Mouse (Mus musculus) heart, adult 2 months (tissue): ENCODE measurements around the gene Nms. TPM values are rescaled to one million over a fixed set of nuclear protein-coding genes. Genes with fewer than 3 reads are reported as not detected.

Experiments used
- DNase-seq, 2 experiments: peaks; one replicate each; pipeline ENCODE4 v3.0.0; 2021
- H3K27ac ChIP-seq: fragments of 200-600 bp; 2 replicates; pipeline ENCODE4 v1.8.1; 2022
- H3K27me3 ChIP-seq: fragments of 200-500 bp; 2 replicates; pipeline ENCODE4 v1.6.1; 2012; ENCODE audit warnings: mild to moderate bottlenecking, low read length, inconsistent platforms, mixed read lengths; ENCODE audit not compliant: control insufficient read depth, insufficient read depth
- H3K36me3 ChIP-seq: fragments of 200-500 bp; 2 replicates; pipeline ENCODE4 v1.6.1; 2012; ENCODE audit warnings: low read length, inconsistent platforms; ENCODE audit not compliant: control insufficient read depth, insufficient read depth
- H3K4me1 ChIP-seq: fragments of 200-500 bp; 2 replicates; pipeline ENCODE4 v1.6.1; 2011; ENCODE audit warnings: low read length; ENCODE audit not compliant: control insufficient read depth, insufficient read depth
- H3K4me3 ChIP-seq: fragments of 200-600 bp; 2 replicates; pipeline ENCODE4 v1.8.1; 2022
- H3K79me2 ChIP-seq: fragments of 200-500 bp; replicated peaks from 2 replicates; pipeline ENCODE4 v1.6.1; 2012; ENCODE audit warnings: mild to moderate bottlenecking, inconsistent platforms, low read length, moderate library complexity, mixed read lengths; ENCODE audit not compliant: control insufficient read depth, insufficient read depth
- H3K9ac ChIP-seq: fragments of 200-500 bp; 2 replicates; pipeline ENCODE4 v1.6.1; 2012; ENCODE audit warnings: low read depth, mild to moderate bottlenecking, control low read depth, inconsistent platforms, low read length, mixed read lengths
- CTCF ChIP-seq: fragments of 200-600 bp; IDR thresholded peaks from 2 replicates; pipeline ENCODE4 v1.8.1; 2022; ENCODE audit warnings: antibody characterized with exemption, mild to moderate bottlenecking, moderate library complexity
- EP300 ChIP-seq: fragments of 200-500 bp; IDR thresholded peaks from 2 replicates; pipeline ENCODE4 v1.6.1; 2011; ENCODE audit warnings: low read depth, low read length, control low read depth; ENCODE audit not compliant: insufficient read depth
- POLR2A ChIP-seq: fragments of 200-500 bp; IDR thresholded peaks from 2 replicates; pipeline ENCODE4 v1.6.1; 2011; ENCODE audit warnings: mild to moderate bottlenecking, low read depth, low read length, control low read depth; ENCODE audit not compliant: insufficient read depth
- WGBS: fragments of 180-500 bp; shearing (Covaris S2); methylation state at CpG from one replicate; pipeline ENCODE4 v1.1.7; 2018; 5-methylcytosine and 5-hydroxymethylcytosine counted together
- intact Hi-C: fragments of 180-260 bp; cut with DNase I; formaldehyde crosslinking; loops from one replicate; pipeline ENCODE4 v1.15.1; 2025
- polyA plus RNA-seq: library from polyadenylated mRNA; depleted of rRNA; stranded (reverse); fragments of >200 nt; gene quantifications from 2 replicates; pipeline ENCODE4 v1.2.3, GENCODE M21; 2012
- total RNA-seq, 2 experiments: library from RNA; stranded (reverse); gene quantifications; 2 replicates each; pipeline ENCODE4 v1.2.3; 2021

Nms gene
- total and polyA plus RNA-seq, 3 experiments, result not detected

DNA sequence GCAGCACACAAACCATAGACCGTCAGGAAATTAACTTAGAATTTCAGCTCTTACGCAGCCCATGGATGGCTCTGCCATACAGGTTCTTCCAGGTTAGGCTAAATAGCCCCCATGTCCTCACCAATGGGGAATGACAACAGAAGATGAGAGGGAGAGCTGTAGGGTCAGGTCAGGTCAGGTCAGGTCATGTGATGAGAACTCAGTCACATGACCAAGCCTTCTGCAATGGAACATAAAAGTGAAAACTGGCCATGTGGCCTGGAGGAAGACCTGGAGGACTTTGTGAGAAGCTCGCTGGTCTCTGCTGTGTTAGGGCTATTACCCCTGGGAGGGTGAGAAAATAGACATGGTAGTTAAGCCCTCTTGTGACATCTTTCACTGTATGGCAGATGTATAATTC lies 17.5 kb downstream of the Nms start:
- no peak for DNase-seq
- TF ChIP-seq POLR2A (no peak), CTCF (no peak), EP300 (no peak)

DNA sequence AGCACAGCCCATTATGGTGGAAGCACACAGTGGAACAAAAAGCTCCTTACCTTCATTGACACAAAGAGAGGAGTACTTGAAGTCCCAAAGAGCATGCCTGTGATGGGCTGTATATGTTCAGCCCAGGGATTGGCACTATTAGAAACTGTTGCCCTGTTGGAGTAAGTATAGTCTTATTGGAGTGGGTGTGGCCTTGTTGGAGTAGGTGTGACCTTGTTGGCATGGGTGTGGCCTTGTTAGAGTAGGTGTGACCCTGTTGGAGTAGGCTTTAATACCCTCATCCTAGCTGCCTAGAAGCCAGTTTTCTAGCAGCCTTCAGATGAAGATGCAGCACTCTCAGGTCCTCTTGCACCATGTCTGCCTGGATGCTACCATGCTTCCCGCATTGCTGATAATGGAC lies 30.2 kb downstream of the Nms start:
- Histone ChIP-seq H3K36me3 (no peaks in the 10 kb centered on the region), H3K9ac (no peak overlapping the region), H3K27ac (no peak overlapping the region), H3K4me3 (no peak overlapping the region), H3K27me3 (no peaks in the 10 kb centered on the region), H3K4me1 (no peaks in the 10 kb centered on the region), H3K79me2 (no peaks in the 10 kb centered on the region)
- TF ChIP-seq EP300 (no peak), POLR2A (no peak), CTCF (no peak)
- DNase-seq, result no peak
- intact Hi-C loops, result no loop called here
- 94% methylated on average over 1 of the region's 1 CpGs for WGBS

More for the DNA sequence above, 17.5 kb downstream of the Nms start:
- H3K4me3 ChIP-seq, result no peak overlapping the region
- H3K36me3 ChIP-seq, result no peaks in the 10 kb centered on the region
- intact Hi-C loops, result no loop called here
- H3K79me2 ChIP-seq, result no peaks in the 10 kb centered on the region
- WGBS, result 91% methylated on average over 3 of the region's 3 CpGs
- H3K9ac ChIP-seq, result no peak overlapping the region
- no peak overlapping the region for H3K27ac ChIP-seq
- no peaks in the 10 kb centered on the region for H3K4me1 ChIP-seq
- no peaks in the 10 kb centered on the region for H3K27me3 ChIP-seq

DNA sequence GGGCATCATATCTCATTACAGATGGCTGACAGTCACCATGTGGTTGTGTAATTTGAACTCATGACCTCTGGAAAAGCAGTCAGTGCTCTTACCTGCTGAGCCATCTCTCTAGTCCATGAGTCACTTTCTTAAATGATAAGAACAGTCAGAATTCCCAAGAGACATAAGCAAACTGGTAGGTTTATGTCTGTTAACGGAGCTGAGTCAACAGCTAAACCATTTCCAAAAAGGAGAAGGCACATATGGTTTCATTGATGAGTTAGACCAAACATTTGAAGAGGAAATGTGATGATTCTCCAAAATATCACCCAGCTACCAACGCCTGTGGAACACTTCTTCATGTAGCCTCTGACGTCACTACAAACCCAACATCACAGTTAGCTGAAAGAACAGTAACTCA lies 32.8 kb downstream of the Nms start:
- no peak for TF ChIP-seq POLR2A
- TF ChIP-seq EP300, result no peak
- no peak for TF ChIP-seq CTCF
- no peak overlapping the region for H3K9ac ChIP-seq
- WGBS, result 65% methylated on average over 3 of the region's 3 CpGs
- H3K27me3 ChIP-seq, result no peaks in the 10 kb centered on the region
- H3K4me1 ChIP-seq, result no peaks in the 10 kb centered on the region
- H3K79me2 ChIP-seq, result no peaks in the 10 kb centered on the region
- DNase-seq, result no peak
- no peak overlapping the region for H3K27ac ChIP-seq
- no peaks in the 10 kb centered on the region for H3K36me3 ChIP-seq
- H3K4me3 ChIP-seq, result no peak overlapping the region
- intact Hi-C loops, result no loop called here

DNA sequence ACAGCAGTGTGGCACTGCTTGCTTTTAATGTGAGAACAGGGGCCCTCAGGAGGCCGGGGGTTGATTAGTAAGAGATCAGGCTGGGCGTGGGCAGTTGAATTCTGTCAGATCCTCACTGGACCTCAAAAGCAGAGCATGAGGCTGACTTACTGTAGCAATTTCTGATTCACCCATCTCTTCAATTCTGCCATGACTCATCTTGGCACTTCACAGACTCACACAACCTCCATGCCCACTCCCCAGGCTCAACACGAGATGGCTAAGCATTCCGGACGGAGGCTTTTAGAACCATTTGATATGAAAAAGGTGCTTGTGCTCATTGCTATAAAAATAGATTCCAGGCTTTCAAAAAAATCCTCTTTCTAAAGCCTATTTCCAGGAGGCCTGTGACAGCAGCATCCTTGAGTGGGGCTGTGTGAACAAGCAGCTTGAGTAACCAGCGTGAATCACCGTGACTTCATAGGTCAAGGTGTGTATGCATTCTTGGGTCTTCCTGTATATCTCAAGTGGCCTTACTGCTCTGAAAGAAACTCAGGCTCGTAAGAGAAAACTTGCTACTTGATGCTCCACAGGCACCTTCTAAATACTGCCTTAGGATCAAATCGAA lies 34.1 kb downstream of the Nms start:
- Histone ChIP-seq H3K4me1 (no peaks in the 10 kb centered on the region), H3K9ac (no peak overlapping the region), H3K4me3 (no peak overlapping the region), H3K36me3 (no peaks in the 10 kb centered on the region), H3K27me3 (no peaks in the 10 kb centered on the region), H3K79me2 (no peaks in the 10 kb centered on the region), H3K27ac (no peak overlapping the region)
- TF ChIP-seq EP300 (no peak), POLR2A (no peak), CTCF (no peak)
- intact Hi-C loops, result no loop called here
- WGBS, result 82% methylated on average over 9 of the region's 9 CpGs
- DNase-seq, result no peak

DNA sequence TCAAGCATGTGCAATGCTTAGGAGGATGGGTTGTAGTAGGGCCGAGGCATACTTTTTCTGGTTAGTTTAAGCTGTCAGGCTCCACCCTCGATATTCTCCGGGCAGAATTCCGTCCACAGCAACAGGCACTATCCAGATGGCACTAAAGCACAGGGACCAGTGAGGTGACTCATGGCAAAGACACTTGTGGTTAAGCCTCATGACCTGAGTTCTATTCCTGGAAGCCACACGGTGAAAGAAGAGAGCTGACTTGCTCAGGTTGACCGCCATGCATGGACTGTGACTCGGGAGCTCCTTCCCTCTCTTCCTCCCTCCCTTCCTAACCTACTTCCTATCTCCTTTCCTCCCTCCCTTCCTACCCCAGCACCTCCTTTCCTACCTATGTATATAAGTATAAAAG lies 41.0 kb downstream of the Nms start:
- intact Hi-C loops, result no loop called here
- H3K9ac ChIP-seq, result no peak overlapping the region
- no peak overlapping the region for H3K4me3 ChIP-seq

DNA sequence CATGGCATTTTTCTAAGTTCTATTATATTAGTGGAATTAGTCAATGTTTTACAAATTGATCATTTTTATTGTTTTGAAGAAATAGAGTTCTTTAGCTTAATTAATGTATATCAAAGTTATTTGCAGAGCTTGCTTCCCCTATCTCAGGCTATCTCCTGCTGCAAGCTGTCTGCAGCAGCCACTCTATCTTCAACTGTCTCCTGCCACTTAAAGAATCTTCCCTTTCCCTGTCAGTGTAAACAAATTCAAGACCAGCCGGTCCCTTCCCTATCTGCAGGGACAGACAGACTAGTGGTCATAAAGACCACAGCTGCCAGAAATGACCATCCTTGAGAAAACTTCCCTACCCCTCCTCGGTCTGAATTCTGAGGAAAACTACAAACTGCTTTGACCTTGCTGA lies 44.9 kb downstream of the Nms start:
- Histone ChIP-seq H3K79me2 (no peaks in the 10 kb centered on the region), H3K27me3 (no peaks in the 10 kb centered on the region), H3K27ac (no peak overlapping the region), H3K4me3 (no peak overlapping the region), H3K9ac (no peak overlapping the region), H3K36me3 (no peaks in the 10 kb centered on the region), H3K4me1 (peaks cover 4% of the 10 kb centered on the region)
- 35% methylated on average over 2 of the region's 2 CpGs for WGBS
- DNase-seq, result no peak
- no peak for TF ChIP-seq POLR2A
- TF ChIP-seq CTCF, result no peak
- TF ChIP-seq EP300, result no peak
- intact Hi-C loops, result no loop called here

More for the DNA sequence above, 41.0 kb downstream of the Nms start:
- no peak for DNase-seq
- Histone ChIP-seq H3K27me3 (no peaks in the 10 kb centered on the region), H3K4me1 (no peaks in the 10 kb centered on the region), H3K27ac (no peak overlapping the region), H3K36me3 (no peaks in the 10 kb centered on the region), H3K79me2 (no peaks in the 10 kb centered on the region)
- 50% methylated on average over 7 of the region's 7 CpGs for WGBS
- TF ChIP-seq POLR2A, result no peak
- no peak for TF ChIP-seq EP300
- TF ChIP-seq CTCF, result no peak
